Mouse (Mus musculus): ENCODE measurements around the gene Magt1. TPM values are rescaled to one million over a fixed set of nuclear protein-coding genes. Genes with fewer than 3 reads are reported as not detected.

The Magt1 gene
- polyA plus RNA-seq (2012; rRNA removed), result 22.1 and 27.6 TPM in 2 replicates

GRCm38 (mm10) chrX:106011465-106012159 is at the start of gene Magt1:
TSS of gene Magt1 (minus strand) at chrX:106011906.

GRCm38 (mm10) chrX:106026418-106027342 is 15.0 kb upstream of the Magt1 start, which contains the start of gene Atp7a:
TSS of gene Atp7a (plus strand) at chrX:106027276.

GRCm38 (mm10) chrX:106015571-106016322 is 4.0 kb upstream of the Magt1 start, which contains the start of gene Cox7b:
TSS of gene Cox7b (plus strand) at chrX:106015700.

GRCm38 (mm10) chrX:105928861-105929477 is 82.7 kb downstream of the Magt1 start, which contains the start of gene Atrx:
TSS of gene Atrx (minus strand) at chrX:105929403.

Other genes starting within 250 kb of the Magt1 start
- 0.07 TPM in 1 of 2 replicates, not detected in the other for gene Fgf16, start 247.6 kb downstream of the Magt1 start, polyA plus RNA-seq (2012; rRNA removed)
- gene Atrx, start 82.5 kb downstream of the Magt1 start, polyA plus RNA-seq (2012; rRNA removed), result 100 and 115 TPM in 2 replicates
- gene Cox7b, start 3.8 kb upstream of the Magt1 start, polyA plus RNA-seq (2012; rRNA removed), result 72.4 and 239 TPM in 2 replicates
- 12.1 and 13.7 TPM in 2 replicates for gene Atp7a, start 15.4 kb upstream of the Magt1 start, polyA plus RNA-seq (2012; rRNA removed)
- 0.25 and 0.30 TPM in 2 replicates for gene Tlr13, start 131.3 kb upstream of the Magt1 start, polyA plus RNA-seq (2012; rRNA removed)
- gene Pgk1, start 175.2 kb upstream of the Magt1 start, polyA plus RNA-seq (2012; rRNA removed), result 366 and 461 TPM in 2 replicates
- 6.7 and 9.5 TPM in 2 replicates for gene Taf9b, start 209.3 kb upstream of the Magt1 start, polyA plus RNA-seq (2012; rRNA removed)
- gene Fnd3c2, start 243.5 kb upstream of the Magt1 start, polyA plus RNA-seq (2012; rRNA removed), result not detected in 2 replicates

Data from central nervous system, embryonic 11.5 days (tissue).